Mouse (Mus musculus): ENCODE results near the gene Cyp1a2. TPM values are rescaled to one million over a fixed set of nuclear protein-coding genes. Genes with fewer than 3 reads are reported as not detected.

The Cyp1a2 gene
- polyA plus RNA-seq, 1 experiment from 2014 or later: not detected

DNA sequence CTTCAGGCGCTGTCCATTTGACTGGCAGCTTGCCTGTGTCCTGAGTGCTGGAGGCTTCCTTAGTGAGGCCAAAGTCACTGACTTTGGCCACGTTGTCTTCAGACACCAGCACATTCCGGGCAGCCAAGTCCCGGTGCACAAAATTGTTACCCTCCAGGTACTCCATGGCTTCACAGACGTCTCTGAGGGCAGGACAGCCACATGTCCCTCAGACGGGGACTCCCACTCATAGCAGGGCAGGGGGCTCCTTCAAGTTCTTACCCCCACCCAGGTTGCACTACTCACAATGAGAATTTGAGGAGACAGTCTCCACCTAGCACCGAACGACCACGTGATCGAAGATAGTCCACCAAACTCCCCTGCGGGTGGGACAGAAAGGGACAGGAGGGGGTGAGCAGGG, 55.6 kb downstream of the Cyp1a2 start:
- ATAC-seq (ENCODE audit: low FRiP score): no peak
- 96% methylated on average over 11 of the region's 11 CpGs for WGBS

DNA sequence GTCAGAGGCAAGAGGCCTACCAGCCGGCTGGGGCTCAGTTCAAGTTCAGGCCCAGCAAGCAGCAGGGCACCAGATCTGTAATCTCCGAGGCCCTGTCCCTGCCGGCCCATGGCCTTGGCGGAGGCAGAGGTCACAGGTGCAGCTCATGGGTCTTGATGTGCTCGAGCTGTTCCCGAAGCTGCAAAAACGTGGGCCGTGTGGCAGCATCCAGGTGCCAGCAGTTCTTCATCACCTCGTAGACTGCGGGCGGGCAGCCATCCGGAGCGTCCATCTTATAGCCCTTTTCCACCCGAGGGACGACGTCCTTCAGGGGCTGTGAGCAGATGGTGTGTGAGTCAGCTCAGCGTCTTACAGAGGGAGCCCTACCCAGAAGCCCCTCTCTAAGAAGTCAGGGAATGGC, 56.3 kb downstream of the Cyp1a2 start:
- ATAC-seq (ENCODE audit: low FRiP score): no peak
- 0 out of 2 replicates have a peak, but pooled peaks cover 6% of the 10 kb centered on the region for H3K4me1 ChIP-seq
- no peaks in the 10 kb centered on the region for H3K27me3 ChIP-seq
- WGBS: 90% methylated on average over 17 of the region's 17 CpGs
- no peak overlapping the region for H3K4me3 ChIP-seq
- no peak overlapping the region for H3K27ac ChIP-seq
- H3K9ac ChIP-seq: no peak overlapping the region
- H3K36me3 ChIP-seq: peaks cover 77% of the 10 kb centered on the region
- H3K9me3 ChIP-seq (replicated peaks): no peaks in the 10 kb centered on the region
- H3K4me2 ChIP-seq (replicated peaks): no peak overlapping the region

More for the DNA sequence above, 55.6 kb downstream of the Cyp1a2 start:
- no peak overlapping the region for H3K4me3 ChIP-seq
- H3K4me2 ChIP-seq (replicated peaks): no peak overlapping the region
- H3K9ac ChIP-seq: no peak overlapping the region
- H3K27ac ChIP-seq: no peak overlapping the region
- peaks cover 77% of the 10 kb centered on the region for H3K36me3 ChIP-seq
- 0 out of 2 replicates have a peak, but pooled peaks cover 6% of the 10 kb centered on the region for H3K4me1 ChIP-seq
- H3K9me3 ChIP-seq (replicated peaks): no peaks in the 10 kb centered on the region
- no peaks in the 10 kb centered on the region for H3K27me3 ChIP-seq

Other genes starting within 250 kb of the Cyp1a2 start
- gene Ppcdc, start 243.6 kb downstream of the Cyp1a2 start, polyA plus RNA-seq (2016; fragmentation: Nextera tagmentation; extraction: Ambion mirVana): 20.0 and 24.6 TPM in 2 replicates
- 47.5 and 49.9 TPM in 2 replicates for gene Scamp5, start 215.6 kb downstream of the Cyp1a2 start, polyA plus RNA-seq (2016; fragmentation: Nextera tagmentation; extraction: Ambion mirVana)
- 7.3 and 7.6 TPM in 2 replicates for gene Rpp25, start 179.7 kb downstream of the Cyp1a2 start, polyA plus RNA-seq (2016; fragmentation: Nextera tagmentation; extraction: Ambion mirVana)
- gene Cox5a, start 162.4 kb downstream of the Cyp1a2 start, polyA plus RNA-seq (2016; fragmentation: Nextera tagmentation; extraction: Ambion mirVana): 655 and 680 TPM in 2 replicates
- gene Fam219b, start 146.2 kb downstream of the Cyp1a2 start, polyA plus RNA-seq (2016; fragmentation: Nextera tagmentation; extraction: Ambion mirVana): 20.0 and 21.0 TPM in 2 replicates
- 59.2 and 61.4 TPM in 2 replicates for gene Mpi, start 130.9 kb downstream of the Cyp1a2 start, polyA plus RNA-seq (2016; fragmentation: Nextera tagmentation; extraction: Ambion mirVana)
- 61.9 and 63.3 TPM in 2 replicates for gene Scamp2, start 122.8 kb downstream of the Cyp1a2 start, polyA plus RNA-seq (2016; fragmentation: Nextera tagmentation; extraction: Ambion mirVana)
- gene Ulk3, start 94.3 kb downstream of the Cyp1a2 start, polyA plus RNA-seq (2016; fragmentation: Nextera tagmentation; extraction: Ambion mirVana): 20.0 and 20.1 TPM in 2 replicates
- gene Cplx3, start 77.4 kb downstream of the Cyp1a2 start, polyA plus RNA-seq (2016; fragmentation: Nextera tagmentation; extraction: Ambion mirVana): 0.08 and 0.27 TPM in 2 replicates
- not detected in 2 replicates for gene Lman1l, start 62.9 kb downstream of the Cyp1a2 start, polyA plus RNA-seq (2016; fragmentation: Nextera tagmentation; extraction: Ambion mirVana)
- 38.3 and 41.6 TPM in 2 replicates for gene Csk, start 30.1 kb downstream of the Cyp1a2 start, polyA plus RNA-seq (2016; fragmentation: Nextera tagmentation; extraction: Ambion mirVana)
- 0.12 TPM in 1 of 2 replicates, not detected in the other for gene Cyp1a1, start 4.2 kb upstream of the Cyp1a2 start, polyA plus RNA-seq (2016; fragmentation: Nextera tagmentation; extraction: Ambion mirVana)
- gene Edc3, start 24.8 kb upstream of the Cyp1a2 start, polyA plus RNA-seq (2016; fragmentation: Nextera tagmentation; extraction: Ambion mirVana): 39.4 and 40.3 TPM in 2 replicates
- gene Clk3, start 82.2 kb upstream of the Cyp1a2 start, polyA plus RNA-seq (2016; fragmentation: Nextera tagmentation; extraction: Ambion mirVana): 81.8 and 82.5 TPM in 2 replicates
- gene Arid3b, start 153.1 kb upstream of the Cyp1a2 start, polyA plus RNA-seq (2016; fragmentation: Nextera tagmentation; extraction: Ambion mirVana): 19.0 and 22.9 TPM in 2 replicates
- gene Ubl7, start 227.3 kb upstream of the Cyp1a2 start, polyA plus RNA-seq (2016; fragmentation: Nextera tagmentation; extraction: Ambion mirVana): 143 and 144 TPM in 2 replicates